Mouse (Mus musculus): ENCODE results near the gene Dnttip2. TPM values are rescaled to one million over a fixed set of nuclear protein-coding genes. Genes with fewer than 3 reads are reported as not detected.
"Not testable (repeated sequence)": the region's sequence is repeated elsewhere in the genome, so short reads cannot be mapped to it uniquely, and the experiment has no call there.

Gene Dnttip2
- polyA plus RNA-seq, 1 experiment from 2014 or later, result 65.0 TPM

DNA sequence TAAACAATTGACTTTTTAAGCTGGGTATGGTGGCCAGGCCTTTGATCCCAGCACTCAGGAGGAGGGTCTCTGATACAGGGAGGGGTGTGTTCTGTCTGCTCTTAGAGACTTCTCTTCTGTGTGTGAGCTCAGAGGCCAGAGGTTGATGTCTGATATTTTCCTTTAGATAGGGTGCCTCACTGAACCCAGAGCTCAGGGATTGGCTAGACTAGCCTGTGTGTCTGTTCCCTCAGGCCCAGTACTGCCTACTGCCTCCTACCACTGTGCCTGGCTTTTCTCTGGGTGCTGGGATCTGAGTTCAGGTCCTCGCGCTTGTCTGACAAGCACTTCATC is 26.5 kb upstream of the Dnttip2 start:
- Histone ChIP-seq H3K36me3 (no peaks in the 10 kb centered on the region), H3K9me3 (replicated peaks) (no peaks in the 10 kb centered on the region), H3K4me3 (replicated peaks) (no peak overlapping the region), H3K9ac (no peak overlapping the region), H3K4me2 (replicated peaks) (no peak overlapping the region), H3K4me1 (peaks cover 21% of the 10 kb centered on the region), H3K27ac (replicated peaks) (no peak overlapping the region), H3K27me3 (no peaks in the 10 kb centered on the region)
- ATAC-seq (ENCODE audit: insufficient number of reproducible peaks, low FRiP score, low TSS enrichment, low read depth), result no peak
- WGBS, result 92% methylated on average over 2 of the region's 2 CpGs

DNA sequence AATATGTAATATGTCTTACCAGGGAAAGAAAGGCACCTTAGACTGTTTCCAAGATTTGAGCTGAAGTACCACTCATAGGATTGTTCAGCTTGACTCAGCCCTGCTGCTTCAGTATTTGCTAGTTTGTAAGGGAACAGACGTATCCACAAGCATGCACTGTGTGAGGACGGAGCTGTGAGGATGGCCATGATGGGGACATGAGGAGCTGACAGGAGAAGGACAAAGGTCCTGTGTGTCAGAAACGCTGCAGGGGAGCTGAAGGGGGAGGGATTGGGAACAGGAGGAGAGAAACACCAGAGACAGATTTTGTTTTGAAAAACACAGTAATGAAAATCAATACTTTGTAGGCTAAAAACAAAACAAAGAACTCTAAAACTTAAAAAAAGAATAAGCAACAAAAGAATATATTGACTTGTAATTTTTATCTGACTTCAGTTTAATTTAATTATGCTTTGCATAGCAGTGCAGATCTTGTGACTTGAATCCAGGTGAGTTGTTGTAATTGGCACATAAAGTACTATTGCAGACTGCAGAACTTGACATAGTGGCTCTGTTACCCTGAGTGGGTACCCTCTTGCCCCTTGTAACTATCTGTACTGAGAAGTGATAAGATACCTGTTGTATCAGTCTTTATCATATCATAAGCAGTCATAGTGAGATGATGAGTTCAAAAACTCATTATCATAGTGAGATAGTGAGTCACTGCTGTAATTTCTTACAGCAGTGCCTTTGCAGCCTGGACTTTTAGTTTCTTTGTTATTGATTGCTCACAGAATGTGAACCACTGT is 21.5 kb upstream of the Dnttip2 start:
- H3K4me2 ChIP-seq (replicated peaks), result no peak overlapping the region
- H3K4me3 ChIP-seq (replicated peaks), result no peak overlapping the region
- H3K27ac ChIP-seq (replicated peaks), result no peak overlapping the region
- no peaks in the 10 kb centered on the region for H3K27me3 ChIP-seq
- H3K9me3 ChIP-seq (replicated peaks), result no peaks in the 10 kb centered on the region
- 48% methylated on average over 3 of the region's 3 CpGs for WGBS
- H3K9ac ChIP-seq, result no peak overlapping the region
- no peaks in the 10 kb centered on the region for H3K36me3 ChIP-seq
- no peak for ATAC-seq (ENCODE audit: insufficient number of reproducible peaks, low FRiP score, low TSS enrichment, low read depth)
- H3K4me1 ChIP-seq, result 0 out of 2 replicates have a peak, but pooled peaks cover under 1% of the 10 kb centered on the region

DNA sequence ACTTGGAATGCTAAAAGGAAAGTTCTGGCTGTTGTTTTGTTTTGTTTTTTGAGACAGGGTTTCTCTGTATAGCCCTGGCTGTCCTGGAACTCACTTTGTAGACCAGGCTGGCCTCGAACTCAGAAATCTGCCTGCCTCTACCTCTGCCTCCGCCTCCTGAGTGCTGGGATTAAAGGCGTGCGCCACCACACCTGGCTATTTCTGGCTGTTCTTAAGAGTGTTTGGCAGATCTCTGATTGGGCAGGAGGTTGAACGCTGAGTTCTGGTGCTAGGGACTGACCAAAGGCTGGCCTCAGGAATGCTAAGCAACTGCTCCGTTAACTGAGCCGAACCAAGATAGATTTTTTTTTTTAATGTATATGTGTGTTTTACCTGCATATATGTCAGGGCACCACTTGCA is 20.1 kb upstream of the Dnttip2 start:
- not testable (repeated sequence) for H3K27ac ChIP-seq (replicated peaks); ATAC-seq (ENCODE audit: insufficient number of reproducible peaks, low FRiP score, low TSS enrichment, low read depth); H3K36me3 ChIP-seq; H3K4me2 ChIP-seq (replicated peaks); H3K9ac ChIP-seq; H3K27me3 ChIP-seq; H3K9me3 ChIP-seq (replicated peaks); H3K4me3 ChIP-seq (replicated peaks); H3K4me1 ChIP-seq
- WGBS, result 78% methylated on average over 7 of the region's 7 CpGs

DNA sequence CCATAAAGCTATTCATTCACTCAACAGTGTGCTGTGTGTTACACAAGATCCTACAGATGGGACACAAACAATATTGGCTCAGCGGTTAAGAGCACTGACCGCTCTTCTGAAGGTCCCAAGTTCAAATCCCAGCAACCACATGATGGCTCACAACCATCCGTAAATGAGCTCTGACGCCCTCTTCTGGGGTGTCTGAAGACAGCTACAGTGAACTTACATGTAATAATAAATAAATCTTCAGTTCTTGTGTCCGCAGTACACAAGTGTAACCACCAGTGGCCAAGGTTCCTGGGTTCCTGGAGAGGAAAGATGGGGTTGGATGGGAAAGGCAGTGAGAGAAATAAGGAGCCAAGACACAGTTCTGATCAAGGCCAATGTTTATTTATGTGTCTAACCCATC is 4.2 kb upstream of the Dnttip2 start:
- Histone ChIP-seq H3K36me3 (peaks cover 7% of the 10 kb centered on the region; the same call in 1 of the 2 replicates), H3K4me3 (replicated peaks) (no peak overlapping the region), H3K4me1 (peaks cover 1% of the 10 kb centered on the region), H3K9ac (no peak overlapping the region), H3K27ac (replicated peaks) (no peak overlapping the region), H3K27me3 (no peaks in the 10 kb centered on the region), H3K4me2 (replicated peaks) (no peak overlapping the region), H3K9me3 (replicated peaks) (no peaks in the 10 kb centered on the region)
- no peak for ATAC-seq (ENCODE audit: insufficient number of reproducible peaks, low FRiP score, low TSS enrichment, low read depth)
- WGBS, result 74% methylated on average over 5 of the region's 5 CpGs

DNA sequence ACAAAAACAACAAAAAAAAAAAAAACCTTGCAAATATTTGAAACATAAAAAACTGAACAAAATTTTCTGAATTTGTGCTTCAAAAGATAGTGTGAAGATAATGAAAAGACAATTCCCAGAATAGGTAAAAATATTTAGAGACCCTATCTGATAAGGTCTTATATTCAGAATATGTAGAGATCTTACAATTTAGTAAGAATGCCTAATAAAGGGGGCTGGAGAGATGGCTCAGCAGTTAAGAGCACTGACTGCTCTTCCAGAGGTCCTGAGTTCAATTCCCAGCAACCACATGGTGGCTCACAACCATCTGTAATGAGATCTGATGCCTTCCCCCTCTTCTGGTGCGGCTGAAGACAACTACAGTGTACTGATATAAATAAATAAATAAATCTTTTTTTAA is 1.6 kb upstream of the Dnttip2 start:
- H3K9ac ChIP-seq; H3K27ac ChIP-seq (replicated peaks); ATAC-seq (ENCODE audit: insufficient number of reproducible peaks, low FRiP score, low TSS enrichment, low read depth); H3K4me2 ChIP-seq (replicated peaks); H3K9me3 ChIP-seq (replicated peaks); H3K4me3 ChIP-seq (replicated peaks); H3K27me3 ChIP-seq: not testable (repeated sequence)
- 81% methylated on average over 1 of the region's 1 CpGs for WGBS
- peaks cover 23% of the 10 kb centered on the region for H3K36me3 ChIP-seq
- H3K4me1 ChIP-seq, result peaks cover 27% of the 10 kb centered on the region

DNA sequence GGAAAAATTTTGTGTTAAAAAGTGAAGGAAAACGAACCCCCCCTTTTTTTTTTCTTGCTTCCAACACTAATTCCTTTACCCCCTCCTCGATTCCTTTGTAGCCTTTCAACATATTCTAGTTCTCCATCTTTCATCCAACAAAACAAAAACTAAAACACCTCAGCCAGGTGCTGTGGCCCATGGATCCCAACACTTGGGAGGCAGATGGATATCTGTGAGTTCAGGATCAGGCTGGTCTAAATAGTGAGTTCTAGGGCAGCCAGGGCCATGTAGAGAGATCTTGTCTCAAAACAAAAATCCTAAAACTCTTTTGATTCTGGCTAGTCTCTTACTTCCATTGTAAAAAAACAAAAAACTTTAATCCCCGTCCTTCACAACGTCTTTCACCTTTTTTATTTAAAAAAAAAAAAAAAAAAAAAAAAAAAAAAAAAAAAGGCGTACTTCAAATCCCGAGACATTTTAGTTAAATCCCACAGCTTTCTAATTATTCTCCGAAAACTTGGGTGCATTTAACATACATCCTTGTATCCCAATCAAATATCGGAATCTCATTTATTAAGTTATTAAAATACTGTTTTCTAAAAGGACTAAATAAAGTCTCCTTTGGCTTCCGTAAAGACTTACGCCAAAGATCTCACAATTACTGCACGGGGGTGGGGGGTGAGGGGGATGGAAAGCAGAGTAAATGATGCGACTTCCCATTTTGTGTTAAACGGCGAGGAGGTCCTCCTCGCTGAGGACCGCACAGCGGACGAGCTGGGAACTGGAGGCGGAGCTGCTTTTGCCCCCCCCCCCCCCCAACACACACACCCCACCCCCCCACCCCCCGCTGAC is 564 bp upstream of the Dnttip2 start:
- Histone ChIP-seq H3K27ac (replicated peaks) (no peak overlapping the region), H3K9me3 (replicated peaks) (no peaks in the 10 kb centered on the region), H3K36me3 (peaks cover 34% of the 10 kb centered on the region), H3K27me3 (no peaks in the 10 kb centered on the region), H3K4me1 (peaks cover 31% of the 10 kb centered on the region), H3K9ac (no peak overlapping the region), H3K4me2 (replicated peaks) (peak overlapping the region; percentile 31), H3K4me3 (replicated peaks) (peak overlapping the region; percentile 81)
- 9% methylated on average over 20 of the region's 20 CpGs for WGBS
- ATAC-seq (ENCODE audit: insufficient number of reproducible peaks, low FRiP score, low TSS enrichment, low read depth), result no peak

DNA sequence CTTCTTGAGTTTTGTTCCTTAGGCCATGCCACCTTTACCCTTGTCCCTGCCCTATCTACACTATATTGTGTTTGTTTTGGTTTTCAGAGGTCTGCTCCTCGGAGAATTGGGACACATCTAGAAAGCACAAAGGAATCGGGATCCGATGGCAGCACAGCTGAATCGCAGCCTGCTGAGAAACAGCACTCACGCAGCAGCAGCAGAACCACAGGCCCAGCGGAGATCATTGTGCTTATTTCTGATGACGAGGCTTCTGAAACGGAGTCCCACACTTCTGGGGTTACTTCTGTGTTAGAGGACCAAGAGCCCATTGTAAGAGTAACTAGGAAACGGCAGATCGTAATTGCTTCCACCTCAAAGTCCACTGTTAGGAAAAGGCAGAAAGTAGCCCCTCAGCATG is 923 bp downstream of the Dnttip2 start:
- peak overlapping the region; percentile 81 for H3K4me3 ChIP-seq (replicated peaks)
- ATAC-seq (ENCODE audit: insufficient number of reproducible peaks, low FRiP score, low TSS enrichment, low read depth), result no peak
- H3K4me1 ChIP-seq, result peaks cover 31% of the 10 kb centered on the region
- peaks cover 48% of the 10 kb centered on the region for H3K36me3 ChIP-seq
- H3K4me2 ChIP-seq (replicated peaks), result peak overlapping the region; percentile 53
- no peaks in the 10 kb centered on the region for H3K27me3 ChIP-seq
- H3K27ac ChIP-seq (replicated peaks), result no peak overlapping the region
- 71% methylated on average over 10 of the region's 10 CpGs for WGBS
- peak overlapping the region; percentile 86; the same call in 1 of the 2 replicates for H3K9ac ChIP-seq
- no peaks in the 10 kb centered on the region for H3K9me3 ChIP-seq (replicated peaks)

DNA sequence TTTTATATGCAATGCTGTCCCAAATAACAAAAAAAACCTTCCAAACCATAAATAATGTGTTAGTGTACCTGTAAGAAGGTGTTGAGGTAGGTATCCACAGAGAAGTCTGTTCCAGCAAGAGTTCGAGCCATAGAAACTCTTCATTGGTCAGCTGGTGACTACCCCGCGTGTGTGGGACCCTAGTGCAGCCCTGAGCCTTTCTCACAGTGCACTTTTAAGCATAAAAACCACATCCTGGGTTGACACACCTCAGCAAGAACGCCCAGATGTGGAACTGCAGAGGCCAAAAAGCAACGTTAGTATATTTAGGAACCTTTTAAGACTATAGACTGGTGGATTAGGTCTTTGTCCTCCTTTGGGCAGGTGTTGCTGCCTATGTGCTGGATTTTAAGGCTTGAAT is 13.0 kb downstream of the Dnttip2 start:
- peaks cover 34% of the 10 kb centered on the region for H3K36me3 ChIP-seq
- H3K4me3 ChIP-seq (replicated peaks), result no peak overlapping the region
- ATAC-seq (ENCODE audit: insufficient number of reproducible peaks, low FRiP score, low TSS enrichment, low read depth), result no peak
- 75% methylated on average over 5 of the region's 5 CpGs for WGBS
- no peak overlapping the region for H3K9ac ChIP-seq
- no peaks in the 10 kb centered on the region for H3K9me3 ChIP-seq (replicated peaks)
- no peaks in the 10 kb centered on the region for H3K4me1 ChIP-seq
- H3K4me2 ChIP-seq (replicated peaks), result no peak overlapping the region
- no peaks in the 10 kb centered on the region for H3K27me3 ChIP-seq
- H3K27ac ChIP-seq (replicated peaks), result no peak overlapping the region

DNA sequence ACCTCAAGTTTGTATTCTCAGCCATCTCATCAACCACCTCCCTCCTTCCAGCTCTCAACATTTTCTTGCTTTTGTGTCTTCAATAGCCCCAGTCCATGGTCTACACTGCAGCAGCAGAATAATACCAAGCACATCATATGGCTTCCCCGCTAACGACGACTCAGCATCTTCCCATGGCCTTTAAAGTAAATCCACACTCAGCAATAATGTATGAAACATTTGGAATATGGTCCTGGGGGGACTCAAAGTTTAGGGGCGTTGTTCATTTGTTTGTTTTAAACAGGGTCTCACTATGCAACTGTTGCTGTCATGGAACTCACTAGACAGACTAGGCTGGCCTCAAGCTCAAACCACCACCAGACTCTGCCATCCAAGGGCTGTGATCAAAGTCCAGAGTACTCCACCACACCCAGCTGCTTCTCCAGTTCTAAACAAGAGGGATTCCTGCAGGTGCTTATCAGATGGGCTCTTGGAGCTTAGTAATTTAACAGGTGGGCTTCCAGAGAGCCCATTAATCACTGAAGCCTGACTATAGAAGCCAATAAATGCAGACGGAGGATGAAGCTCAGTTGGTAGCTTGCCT is 14.5 kb downstream of the Dnttip2 start:
- Histone ChIP-seq H3K27me3 (no peaks in the 10 kb centered on the region), H3K4me2 (replicated peaks) (no peak overlapping the region), H3K27ac (replicated peaks) (no peak overlapping the region), H3K4me1 (no peaks in the 10 kb centered on the region), H3K9me3 (replicated peaks) (no peaks in the 10 kb centered on the region), H3K4me3 (replicated peaks) (no peak overlapping the region), H3K9ac (no peak overlapping the region), H3K36me3 (peaks cover 19% of the 10 kb centered on the region)
- ATAC-seq (ENCODE audit: insufficient number of reproducible peaks, low FRiP score, low TSS enrichment, low read depth), result no peak
- 81% methylated on average over 5 of the region's 5 CpGs for WGBS

DNA sequence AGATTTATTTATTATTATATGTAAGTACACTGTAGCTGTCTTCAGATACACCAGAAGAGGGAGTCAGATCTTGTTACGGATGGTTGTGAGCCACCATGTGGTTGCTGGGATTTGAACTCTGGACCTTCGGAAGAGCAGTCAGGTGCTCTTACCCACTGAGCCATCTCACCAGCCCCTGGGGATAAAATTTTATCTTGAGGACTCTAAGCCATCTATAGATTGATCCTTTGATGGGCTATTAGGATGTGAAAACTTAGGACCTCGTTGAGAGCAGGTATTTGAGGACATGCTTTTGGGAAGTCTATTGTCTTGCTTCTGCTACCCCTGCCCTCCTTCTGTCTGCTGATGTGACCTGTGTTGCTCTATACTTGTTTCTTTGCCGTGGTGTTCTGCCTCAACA is 15.2 kb downstream of the Dnttip2 start:
- peaks cover 12% of the 10 kb centered on the region for H3K36me3 ChIP-seq
- not testable (repeated sequence) for H3K27ac ChIP-seq (replicated peaks); H3K4me3 ChIP-seq (replicated peaks); H3K9me3 ChIP-seq (replicated peaks); ATAC-seq (ENCODE audit: insufficient number of reproducible peaks, low FRiP score, low TSS enrichment, low read depth); H3K4me1 ChIP-seq; H3K9ac ChIP-seq; H3K27me3 ChIP-seq; H3K4me2 ChIP-seq (replicated peaks)
- 57% methylated on average over 4 of the region's 4 CpGs for WGBS

DNA sequence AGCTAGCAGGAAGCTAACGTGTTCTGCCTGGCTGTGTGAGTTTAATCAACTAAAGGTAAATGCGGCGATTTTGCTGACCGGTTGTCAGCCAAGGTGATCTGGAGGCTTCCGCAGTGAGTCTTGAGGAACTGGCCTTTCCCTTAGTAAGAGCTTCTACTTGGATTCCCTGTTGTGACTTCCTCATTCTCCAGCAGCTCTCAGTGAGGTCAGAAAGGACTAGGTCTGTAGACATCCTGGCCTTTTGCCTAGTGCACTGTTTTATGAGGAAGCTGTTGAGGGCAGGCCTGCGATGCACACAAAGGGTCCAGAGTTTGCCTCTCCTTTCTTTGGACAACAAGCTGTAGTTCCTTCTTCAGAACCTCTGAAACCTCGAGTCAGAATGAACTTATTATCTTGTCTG is 16.5 kb downstream of the Dnttip2 start:
- Histone ChIP-seq H3K4me1 (peaks cover 15% of the 10 kb centered on the region), H3K9ac (no peak overlapping the region), H3K36me3 (peaks cover 2% of the 10 kb centered on the region; the same call in 1 of the 2 replicates), H3K9me3 (replicated peaks) (no peaks in the 10 kb centered on the region), H3K27me3 (no peaks in the 10 kb centered on the region), H3K4me2 (replicated peaks) (no peak overlapping the region), H3K4me3 (replicated peaks) (no peak overlapping the region), H3K27ac (replicated peaks) (no peak overlapping the region)
- WGBS, result 75% methylated on average over 7 of the region's 7 CpGs
- no peak for ATAC-seq (ENCODE audit: insufficient number of reproducible peaks, low FRiP score, low TSS enrichment, low read depth)

All from embryonic facial prominence, embryonic 15.5 days (tissue).